Mouse (Mus musculus): ENCODE data around the gene Hbq1a.

DNA sequence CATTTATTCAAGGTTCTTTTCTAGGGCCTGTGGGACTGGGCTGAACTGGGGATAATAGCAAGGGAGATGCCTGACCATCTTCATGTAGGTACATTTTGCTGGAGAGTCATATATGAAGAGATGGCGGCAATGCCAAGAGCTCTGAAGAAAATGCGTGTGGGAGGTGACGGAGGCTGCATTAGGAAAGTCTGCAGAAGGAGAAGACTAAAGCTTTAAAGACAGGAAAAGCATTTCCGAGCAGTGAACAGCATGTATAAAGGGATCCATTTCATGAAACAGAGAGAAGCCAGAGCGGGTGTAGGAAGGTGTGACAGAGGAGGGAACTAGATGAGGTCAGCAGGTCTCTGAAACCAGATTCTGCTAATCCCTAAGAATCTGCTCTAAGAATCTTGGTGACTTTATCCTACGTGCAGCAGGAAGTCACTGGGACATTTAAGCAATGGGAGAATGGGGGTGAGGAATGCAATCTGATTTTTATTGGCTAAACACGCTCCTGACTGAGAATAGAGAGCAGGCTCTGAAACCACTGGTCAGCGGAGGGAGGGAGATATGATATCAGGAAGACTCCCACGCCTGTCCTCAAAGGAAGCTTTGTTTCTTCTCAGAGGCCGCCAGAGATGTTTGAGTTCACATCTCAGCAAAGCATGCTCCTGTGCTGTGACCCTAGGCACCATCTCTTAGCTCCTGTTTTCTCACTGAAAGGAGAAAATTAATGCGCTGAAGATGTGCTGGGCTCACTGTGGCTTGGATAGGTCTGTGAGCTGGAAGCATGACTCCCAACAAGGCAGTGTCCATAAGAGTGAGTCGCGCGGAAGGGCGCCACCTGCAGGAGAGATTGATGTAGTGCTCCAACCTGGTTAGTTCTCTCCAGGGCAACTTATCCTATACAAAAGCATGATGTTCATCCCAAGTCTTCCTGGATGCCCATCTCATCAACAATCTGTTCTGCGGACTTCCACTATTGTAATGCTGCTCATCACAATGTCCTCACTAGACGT lies 40.9 kb downstream of the Hbq1a start:
- TF ChIP-seq CTCF (IDR thresholded peaks at IDR 0.05; ENCODE audit: low read depth) (peak; percentile 85), EP300 (optimal IDR thresholded peaks at IDR 0.05) (no peak)
